Mouse (Mus musculus): ENCODE data around the gene Slc25a21. TPM values are rescaled to one million over a fixed set of nuclear protein-coding genes. Genes with fewer than 3 reads are reported as not detected.
"Not testable (repeated sequence)": the region's sequence is repeated elsewhere in the genome, so short reads cannot be mapped to it uniquely, and the experiment has no call there.

Slc25a21 gene
- 0.19 TPM in 1 of 2 replicates, not detected in the other for total RNA-seq (2014; fragmentation: Nextera tagmentation)
- 0.31 and 0.56 TPM in 2 replicates for total RNA-seq (2017)

DNA sequence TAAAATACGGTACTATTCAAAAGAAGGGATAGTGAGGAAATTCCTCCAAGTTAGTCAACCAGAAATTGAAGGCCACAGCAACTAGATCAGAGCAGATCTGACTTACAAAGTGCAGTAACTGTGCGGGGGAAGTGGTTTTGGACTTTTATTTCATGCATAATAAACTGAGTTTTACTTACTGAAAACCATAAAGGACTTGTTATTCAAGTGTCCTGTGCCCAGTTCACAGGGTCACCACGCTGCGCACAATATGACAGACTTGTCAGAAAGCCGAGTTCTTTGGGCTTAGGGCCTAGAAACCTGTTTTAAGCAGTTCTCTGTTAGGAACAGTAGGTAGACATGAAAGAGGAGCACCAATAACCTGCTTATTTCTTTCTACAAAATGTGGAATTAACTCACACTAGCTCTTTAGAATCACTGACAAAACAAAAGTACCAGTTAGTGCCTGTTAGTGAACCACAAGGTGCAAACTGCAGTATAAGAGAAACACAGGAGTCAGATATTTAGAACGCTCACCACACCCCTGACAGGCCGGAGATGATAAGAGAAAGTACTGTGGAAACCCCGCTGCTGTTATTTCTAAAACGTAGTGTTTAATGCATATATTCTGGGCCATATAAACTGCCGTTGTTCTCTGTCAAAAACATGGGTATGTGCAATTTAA, at the start of gene Slc25a21:
Gene Slc25a21, minus strand, starts transcription at position 110 of the 664 bp plus-strand sequence.
- ATAC-seq (replicated peaks; ENCODE audit: poor library complexity, severe bottlenecking) = no peak

DNA sequence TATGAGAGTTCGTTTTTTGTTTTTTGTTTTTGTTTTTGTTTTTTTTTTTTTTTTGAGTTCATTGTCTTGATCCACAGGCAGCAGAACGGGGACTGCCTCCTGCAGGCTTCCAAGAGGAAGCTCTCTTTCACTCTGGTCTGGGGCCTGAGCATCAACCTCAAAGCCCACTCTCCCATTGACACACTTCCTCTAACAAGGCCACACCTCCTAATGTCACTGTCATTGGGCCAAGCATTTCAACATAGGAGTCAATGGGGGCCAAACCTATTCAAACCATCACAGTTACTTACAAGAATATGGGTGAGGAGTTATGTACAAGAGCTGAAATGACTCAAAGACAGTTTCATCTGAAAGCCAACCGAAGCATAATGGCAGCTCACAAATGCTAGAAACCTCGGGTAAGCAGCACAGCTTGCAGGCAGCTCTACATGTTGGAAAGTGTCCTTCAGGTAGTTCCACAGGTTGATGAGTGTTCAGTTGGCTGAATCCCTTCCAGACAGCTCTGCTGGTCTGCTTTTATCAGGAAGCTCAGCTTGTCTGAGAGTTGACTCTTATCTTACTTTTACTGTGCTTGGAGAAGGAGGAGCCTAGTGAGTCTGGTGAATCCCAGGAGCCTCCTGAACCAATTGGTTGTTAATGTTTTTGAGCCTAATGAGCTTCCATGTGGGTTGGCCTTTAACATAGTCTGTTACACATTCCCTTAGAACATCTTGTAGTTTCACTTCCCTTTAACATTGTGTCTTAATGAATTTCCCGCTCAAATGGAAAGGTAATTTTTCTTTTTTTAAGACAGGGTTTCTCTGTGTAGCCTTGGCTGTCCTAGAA, 46.6 kb upstream of the Slc25a21 start:
- peak; percentile 98 for ATAC-seq (replicated peaks; ENCODE audit: poor library complexity, severe bottlenecking)

DNA sequence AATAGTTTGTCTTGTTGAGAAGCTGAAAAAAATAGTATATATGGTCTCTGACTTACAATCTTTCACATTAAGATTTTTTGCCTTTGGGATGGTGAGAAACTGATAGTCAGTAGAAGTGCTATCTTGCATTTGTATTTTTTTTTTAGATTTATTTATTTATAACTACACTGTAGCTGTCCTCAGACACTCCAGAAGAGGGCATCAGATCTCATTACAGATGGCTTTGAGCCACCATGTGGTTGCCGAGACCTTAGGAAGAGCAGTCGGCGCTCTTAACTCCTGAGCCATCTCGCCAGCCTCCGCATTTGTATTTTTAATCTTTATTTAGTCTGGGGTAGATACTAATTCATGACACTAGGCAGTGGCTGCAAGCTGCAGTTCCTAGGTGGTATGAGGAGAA, 36.1 kb upstream of the Slc25a21 start:
- ATAC-seq (replicated peaks; ENCODE audit: poor library complexity, severe bottlenecking) = no peak

GRCm38 (mm10) chr12:57231085-57231875, 34.0 kb upstream of the Slc25a21 start:
- ATAC-seq (replicated peaks; ENCODE audit: poor library complexity, severe bottlenecking) = peak; percentile 38

DNA sequence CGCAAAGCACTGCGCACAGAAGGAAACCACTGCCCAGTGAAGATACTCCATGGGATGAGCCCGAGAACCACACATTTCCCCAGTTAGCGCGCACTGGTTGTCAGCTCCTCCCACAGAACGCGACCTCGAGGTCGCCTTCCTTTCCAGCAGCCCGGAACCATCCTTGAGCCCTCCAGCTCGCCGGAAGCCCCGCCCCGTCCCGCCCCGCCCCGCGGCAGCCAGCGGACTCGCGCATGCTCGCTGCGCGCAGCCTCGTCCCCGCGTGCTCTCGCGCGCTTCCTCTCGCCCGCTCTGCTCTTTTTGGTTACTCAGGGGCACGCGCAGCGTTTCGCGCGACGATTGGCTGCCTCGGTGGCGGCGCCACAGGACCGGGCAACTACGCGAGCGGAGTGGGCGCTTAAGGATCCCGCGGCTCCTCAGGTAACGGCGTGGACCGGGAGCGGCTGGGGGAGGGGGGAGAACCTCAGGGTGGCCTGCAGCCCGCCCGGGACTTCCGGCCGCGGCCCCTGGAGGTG, 33.0 kb upstream of the Slc25a21 start, which contains the start of the genes Prps1l3 and Mipol1:
Gene Prps1l3, plus strand, starts transcription at position 221 of the 515 bp plus-strand sequence.
Gene Mipol1, plus strand, starts transcription at position 236 of the 515 bp plus-strand sequence.
- ATAC-seq (replicated peaks; ENCODE audit: poor library complexity, severe bottlenecking) = peak; percentile 87

DNA sequence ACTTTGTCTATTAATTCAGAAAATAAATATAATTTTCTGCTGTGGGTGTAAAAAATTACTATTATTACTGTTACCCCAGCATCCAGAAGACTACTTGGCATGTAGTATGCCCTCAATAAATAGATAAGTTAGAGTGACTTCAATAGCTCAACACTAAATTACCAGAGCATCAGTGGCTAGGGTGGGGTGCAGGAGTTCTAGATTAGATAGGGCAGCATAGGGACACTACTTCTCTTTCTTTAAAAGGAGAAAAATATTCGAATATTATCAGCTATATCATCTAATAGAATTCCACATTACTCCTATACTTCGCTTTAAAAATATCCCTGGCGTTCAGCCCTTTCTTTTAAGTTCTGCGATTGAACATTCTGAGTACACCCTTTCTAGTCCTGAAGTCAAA, 32.4 kb upstream of the Slc25a21 start:
- ATAC-seq (replicated peaks; ENCODE audit: poor library complexity, severe bottlenecking) = no peak

GRCm38 (mm10) chr12:57227776-57228175, 30.5 kb upstream of the Slc25a21 start:
- no peak for ATAC-seq (replicated peaks; ENCODE audit: poor library complexity, severe bottlenecking)

- no peak for ATAC-seq (replicated peaks; ENCODE audit: poor library complexity, severe bottlenecking)
Observed at GRCm38 (mm10) chr12:57226411-57226810, 29.1 kb upstream of the Slc25a21 start.

DNA sequence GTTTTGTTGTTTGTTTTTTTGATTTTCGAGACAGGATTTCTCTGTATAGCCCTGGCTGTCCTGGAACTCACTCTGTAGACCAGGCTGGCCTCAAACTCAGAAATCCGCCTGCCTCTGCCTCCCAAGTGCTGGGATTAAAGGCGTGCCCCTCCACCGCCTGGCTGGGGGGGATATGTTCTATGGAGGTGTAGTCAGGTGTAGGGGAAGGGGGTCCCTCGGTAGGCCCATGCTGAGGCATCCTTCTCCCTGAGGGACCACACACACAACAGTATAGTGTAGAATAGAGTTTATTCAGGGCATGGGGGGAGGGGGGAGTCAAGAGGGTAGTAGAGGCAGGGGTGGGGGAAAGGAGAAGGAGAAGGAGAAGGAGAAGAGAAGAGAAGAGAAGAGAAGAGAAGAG, 15.2 kb upstream of the Slc25a21 start:
- ATAC-seq (replicated peaks; ENCODE audit: poor library complexity, severe bottlenecking) = not testable (repeated sequence)

DNA sequence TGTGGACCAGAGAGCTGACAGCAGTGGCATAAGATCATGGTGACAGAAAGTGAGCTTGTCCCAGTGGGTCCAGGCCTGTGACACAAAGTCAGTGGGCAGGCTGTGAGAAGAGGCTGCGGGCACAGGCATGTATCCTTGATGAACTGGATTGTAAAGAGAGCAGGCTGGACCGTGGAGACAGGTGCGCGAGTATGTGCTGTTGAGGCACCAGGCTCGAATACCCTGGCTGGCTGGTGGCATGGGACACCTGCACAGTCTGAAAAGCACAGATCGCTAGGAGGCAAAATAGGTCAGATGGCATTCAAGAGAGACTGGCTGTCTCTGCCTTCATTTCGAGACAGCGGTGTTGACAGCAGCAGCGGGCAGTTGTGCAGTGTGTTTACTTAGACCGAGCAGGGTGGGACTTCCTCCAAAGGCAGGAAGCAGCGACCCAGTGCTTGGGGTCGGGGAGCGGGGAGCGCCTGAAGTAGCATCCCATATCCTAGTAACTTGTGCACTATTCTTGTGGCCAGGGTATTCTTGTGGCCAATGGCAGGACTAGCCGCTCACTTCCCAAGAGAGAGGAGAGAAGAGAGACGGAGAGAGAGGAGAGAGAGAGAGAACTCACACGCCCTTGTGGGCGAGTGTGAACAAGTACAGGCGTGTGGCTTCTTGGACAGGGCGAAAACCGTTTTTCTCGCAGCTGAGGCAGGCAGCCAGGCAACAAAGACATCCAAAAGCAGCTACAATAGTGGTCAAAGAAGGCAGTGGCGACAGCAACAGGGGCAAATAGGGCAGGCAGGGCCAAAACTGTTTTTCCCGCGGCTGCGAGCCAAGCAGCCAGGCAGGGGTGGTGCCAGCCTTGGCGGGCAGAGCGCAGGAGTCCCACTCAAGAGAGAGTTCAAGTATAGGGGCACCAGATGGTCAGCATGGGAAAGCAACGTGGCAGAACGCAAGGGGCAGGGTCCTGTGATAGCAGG, 14.4 kb upstream of the Slc25a21 start:
- peak; percentile 90 for ATAC-seq (replicated peaks; ENCODE audit: poor library complexity, severe bottlenecking)

DNA sequence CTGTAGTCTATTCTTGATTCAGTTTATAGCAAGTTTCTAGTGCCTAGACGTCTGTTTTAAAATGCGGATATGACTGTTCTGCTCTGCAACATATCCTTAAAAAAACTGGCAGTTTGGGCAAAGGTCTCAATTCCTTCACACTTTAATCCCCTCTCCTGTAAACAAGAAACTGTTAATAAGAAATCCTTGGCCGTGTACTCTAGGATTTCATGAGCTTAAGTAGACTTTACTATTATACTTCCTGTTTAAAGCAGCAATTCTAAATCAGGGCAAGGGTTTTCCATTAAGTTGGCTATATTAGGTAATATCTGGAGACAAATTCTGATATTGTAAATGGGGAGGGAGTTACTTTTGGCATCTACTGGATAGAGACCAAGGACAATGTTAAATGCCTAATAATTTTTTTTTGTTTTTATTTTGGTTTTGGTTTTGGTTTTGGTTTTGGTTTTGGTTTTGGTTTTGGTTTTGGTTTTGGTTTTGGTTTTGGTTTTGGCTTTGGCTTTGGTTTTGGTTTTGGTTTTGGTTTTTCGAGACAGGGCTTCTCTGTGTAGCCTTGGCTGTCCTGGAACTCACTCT, 7.1 kb upstream of the Slc25a21 start:
- ATAC-seq (replicated peaks; ENCODE audit: poor library complexity, severe bottlenecking) = no peak

DNA sequence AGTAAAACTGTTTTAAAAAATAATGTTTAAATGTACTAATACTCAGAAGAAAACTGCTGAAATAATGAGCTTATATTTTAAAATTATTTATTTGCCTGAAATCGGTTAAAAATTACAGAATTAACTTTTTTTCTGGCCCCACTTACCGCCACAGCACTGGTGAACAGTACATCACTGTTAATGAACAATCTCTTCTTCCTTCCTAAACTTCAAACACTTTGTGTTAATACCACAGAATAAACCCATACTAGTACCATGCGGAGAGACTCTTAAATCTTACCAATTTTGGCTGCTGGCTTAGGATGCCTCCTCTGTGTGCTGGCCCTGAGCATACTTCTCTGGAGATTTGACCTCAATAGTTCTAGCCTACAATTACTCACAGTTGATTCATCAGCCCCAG, 4.6 kb upstream of the Slc25a21 start:
- no peak for ATAC-seq (replicated peaks; ENCODE audit: poor library complexity, severe bottlenecking)

- ATAC-seq (replicated peaks; ENCODE audit: poor library complexity, severe bottlenecking) = no peak
Observed at GRCm38 (mm10) chr12:57199427-57199826, 2.2 kb upstream of the Slc25a21 start.

DNA sequence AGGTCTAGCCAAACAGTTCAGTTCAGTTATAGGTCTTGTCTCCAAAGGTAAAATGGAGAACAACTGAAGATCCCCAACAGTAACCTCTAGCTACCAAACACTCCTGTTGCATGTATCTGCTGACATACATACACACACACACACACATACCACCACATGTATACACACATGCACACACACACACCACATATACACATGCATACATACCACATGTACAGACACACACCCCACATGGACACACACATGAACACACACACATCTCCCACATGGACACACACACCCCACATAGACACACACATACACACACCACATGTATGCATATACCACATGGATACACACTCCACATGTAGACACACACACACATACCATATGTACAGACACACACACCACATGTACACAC, 997 bp upstream of the Slc25a21 start:
- ATAC-seq (replicated peaks; ENCODE audit: poor library complexity, severe bottlenecking) = no peak

- ATAC-seq (replicated peaks; ENCODE audit: poor library complexity, severe bottlenecking) = peak; percentile 50
Observed at GRCm38 (mm10) chr12:57196608-57197362, 487 bp downstream of the Slc25a21 start.

- no peak for ATAC-seq (replicated peaks; ENCODE audit: poor library complexity, severe bottlenecking)
Observed at GRCm38 (mm10) chr12:57196286-57196607, 1.0 kb downstream of the Slc25a21 start.

GRCm38 (mm10) chr12:57194609-57195008, 2.7 kb downstream of the Slc25a21 start:
- ATAC-seq (replicated peaks; ENCODE audit: poor library complexity, severe bottlenecking) = peak; percentile 52

GRCm38 (mm10) chr12:57187032-57187431, 10.2 kb downstream of the Slc25a21 start:
- no peak for ATAC-seq (replicated peaks; ENCODE audit: poor library complexity, severe bottlenecking)

Data from granulocyte monocyte progenitor cell, adult 5-6 weeks (primary cell).